Mouse (Mus musculus) thymus, adult 2 months (tissue): ENCODE results near the gene Edaradd. TPM values are rescaled to one million over a fixed set of nuclear protein-coding genes. Genes with fewer than 3 reads are reported as not detected.

Experiments
- DNase-seq: peaks from one replicate; pipeline ENCODE4 v3.0.0; 2021
- H3K27ac ChIP-seq: fragments of 200-500 bp; 2 replicates; pipeline ENCODE4 v1.5.1; 2012; ENCODE audit warnings: low read length, control low read depth; ENCODE audit not compliant: control insufficient read depth, insufficient read depth
- H3K27me3 ChIP-seq: fragments of 200-500 bp; 2 replicates; pipeline ENCODE4 v1.6.1; 2012; ENCODE audit warnings: mild to moderate bottlenecking, low read length, moderate library complexity, mixed read lengths; ENCODE audit not compliant: control insufficient read depth, insufficient read depth
- H3K36me3 ChIP-seq: fragments of 200-500 bp; 2 replicates; pipeline ENCODE4 v1.6.1; 2012; ENCODE audit warnings: mild to moderate bottlenecking, low read length, moderate library complexity; ENCODE audit not compliant: control insufficient read depth, insufficient read depth
- H3K4me1 ChIP-seq: fragments of 200-500 bp; replicated peaks from 2 replicates; pipeline ENCODE4 v1.6.1; 2012; ENCODE audit warnings: low read length; ENCODE audit not compliant: control insufficient read depth, insufficient read depth
- H3K4me3 ChIP-seq: fragments of 200-500 bp; 2 replicates; pipeline ENCODE4 v1.5.1; 2012; ENCODE audit warnings: mild to moderate bottlenecking, low read length, control low read depth, moderate library complexity; ENCODE audit not compliant: control insufficient read depth, insufficient read depth
- CTCF ChIP-seq: fragments of 200-500 bp; IDR thresholded peaks from 2 replicates; pipeline ENCODE4 v1.5.1; 2012; ENCODE audit warnings: mild to moderate bottlenecking, control low read depth, low read length, moderate library complexity, borderline replicate concordance; ENCODE audit not compliant: control insufficient read depth, poor library complexity, insufficient read depth; ENCODE audit errors: extremely low read depth
- POLR2A ChIP-seq: fragments of 200-500 bp; IDR thresholded peaks from 2 replicates; pipeline ENCODE4 v1.6.1; 2012; ENCODE audit warnings: mild to moderate bottlenecking, low read length, control low read depth, moderate library complexity; ENCODE audit not compliant: control insufficient read depth, poor library complexity, insufficient read depth; ENCODE audit errors: extremely low read depth
- WGBS: fragments of 180-500 bp; shearing (Covaris S2); methylation state at CpG from one replicate; pipeline ENCODE4 v1.1.7; 2018; 5-methylcytosine and 5-hydroxymethylcytosine counted together
- polyA plus RNA-seq: library from polyadenylated mRNA; depleted of rRNA; stranded (reverse); fragments of >200 nt; gene quantifications from 2 replicates; pipeline ENCODE4 v1.2.3, GENCODE M21; 2012

Edaradd gene
- polyA plus RNA-seq, 1 experiment, result 9.8 TPM

DNA sequence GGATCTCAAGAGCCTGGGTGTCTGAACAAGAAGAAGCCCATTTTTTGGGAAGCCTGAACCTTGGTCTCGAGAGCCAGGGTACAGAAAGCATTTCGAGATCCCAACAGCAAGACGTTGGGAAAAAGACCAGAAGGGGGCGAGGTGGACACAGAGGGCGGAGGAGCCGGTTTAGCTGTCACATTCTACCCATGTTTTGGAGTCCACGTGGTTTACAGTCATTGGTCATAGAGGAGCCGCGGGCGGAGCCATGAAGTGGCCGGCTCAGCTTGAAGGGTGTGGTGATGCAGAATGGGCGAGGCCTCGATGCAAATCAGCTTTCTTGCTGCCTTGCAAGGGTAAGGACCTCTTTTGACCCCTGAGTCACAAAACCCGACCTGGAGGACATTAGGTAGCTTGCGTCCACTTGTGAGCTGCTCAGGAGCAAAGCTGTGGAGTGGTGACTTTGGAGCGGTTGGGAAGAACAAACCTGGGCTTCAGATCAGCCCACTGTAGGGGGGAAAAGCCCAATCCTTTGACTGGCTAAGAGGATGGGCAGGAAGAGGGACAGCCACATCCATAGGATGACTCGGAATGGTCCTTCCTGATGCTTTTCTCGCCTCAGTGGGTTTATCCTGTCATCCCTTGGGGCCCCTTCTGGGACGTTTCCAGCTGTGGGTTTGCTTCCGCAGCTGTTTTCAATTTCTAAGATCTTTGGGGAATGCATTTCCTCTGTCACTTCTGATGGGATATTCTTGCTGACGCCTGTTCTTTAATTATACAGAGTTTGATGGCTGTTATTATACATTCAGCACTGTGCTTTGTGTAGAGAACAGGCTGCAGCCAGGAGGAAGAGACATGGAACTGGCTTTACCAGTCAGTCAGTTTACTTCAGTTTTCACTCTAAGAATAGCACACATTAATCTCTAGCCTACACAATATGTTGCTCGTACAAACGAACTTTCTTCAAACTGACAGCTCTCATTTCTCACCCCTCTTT, 22.1 kb upstream of the Edaradd start:
- TF ChIP-seq POLR2A, result no peak
- no peak for TF ChIP-seq CTCF
- peak; percentile 38 for DNase-seq
- Histone ChIP-seq H3K36me3 (no peaks in the 10 kb centered on the region), H3K4me3 (no peak overlapping the region), H3K27me3 (no peaks in the 10 kb centered on the region; the same call in 1 of the 2 replicates), H3K27ac (no peak overlapping the region), H3K4me1 (peaks cover 6% of the 10 kb centered on the region)
- 14% methylated on average over 23 of the region's 23 CpGs for WGBS

DNA sequence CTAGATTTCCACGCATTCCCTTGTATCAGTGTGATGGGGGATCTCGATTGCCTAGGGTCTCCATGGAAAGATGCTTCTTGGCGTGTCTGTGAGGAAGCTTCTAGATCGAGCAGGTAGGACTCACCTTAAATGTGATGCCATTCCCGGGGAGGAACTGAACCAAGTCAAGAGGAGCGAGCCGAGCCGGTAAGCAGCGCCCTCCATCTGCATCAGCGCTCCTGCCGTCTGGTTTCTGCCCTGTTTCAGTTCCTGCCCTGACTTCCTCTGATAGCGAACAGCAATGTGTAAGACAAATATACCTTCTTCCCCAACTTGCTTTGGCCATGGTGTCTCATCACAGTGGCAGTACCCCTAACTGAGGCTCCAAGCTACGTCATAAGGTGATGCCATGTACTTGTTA, 19.9 kb upstream of the Edaradd start:
- Histone ChIP-seq H3K4me1 (peaks cover 6% of the 10 kb centered on the region), H3K4me3 (no peak overlapping the region), H3K27me3 (no peaks in the 10 kb centered on the region; the same call in 1 of the 2 replicates), H3K36me3 (no peaks in the 10 kb centered on the region), H3K27ac (no peak overlapping the region)
- TF ChIP-seq CTCF (no peak), POLR2A (no peak)
- WGBS, result 70% methylated on average over 13 of the region's 13 CpGs
- no peak for DNase-seq

DNA sequence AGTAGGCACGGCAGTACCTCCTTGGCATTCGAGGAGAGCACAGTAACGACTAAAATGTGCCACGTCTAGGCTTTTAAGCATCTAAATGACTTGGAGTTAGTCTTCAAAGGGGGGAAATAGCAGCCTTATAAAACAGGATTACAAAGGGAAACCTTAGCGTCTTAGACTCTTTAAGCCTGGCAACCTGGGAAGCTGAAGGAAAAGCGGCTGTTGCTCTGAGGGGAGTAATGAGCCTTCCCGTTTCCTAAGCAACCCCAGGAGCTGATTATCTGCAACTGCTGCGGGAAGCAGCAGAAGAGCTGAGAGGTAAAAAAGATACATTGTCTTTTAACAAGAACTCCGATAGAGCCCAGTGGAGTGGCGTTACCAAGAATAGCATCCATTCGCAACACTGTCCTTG, 19.5 kb upstream of the Edaradd start:
- Histone ChIP-seq H3K27ac (no peak overlapping the region), H3K4me3 (no peak overlapping the region), H3K4me1 (peaks cover 6% of the 10 kb centered on the region), H3K27me3 (no peaks in the 10 kb centered on the region; the same call in 1 of the 2 replicates), H3K36me3 (no peaks in the 10 kb centered on the region)
- DNase-seq, result no peak
- no peak for TF ChIP-seq CTCF
- no peak for TF ChIP-seq POLR2A
- 80% methylated on average over 11 of the region's 11 CpGs for WGBS

DNA sequence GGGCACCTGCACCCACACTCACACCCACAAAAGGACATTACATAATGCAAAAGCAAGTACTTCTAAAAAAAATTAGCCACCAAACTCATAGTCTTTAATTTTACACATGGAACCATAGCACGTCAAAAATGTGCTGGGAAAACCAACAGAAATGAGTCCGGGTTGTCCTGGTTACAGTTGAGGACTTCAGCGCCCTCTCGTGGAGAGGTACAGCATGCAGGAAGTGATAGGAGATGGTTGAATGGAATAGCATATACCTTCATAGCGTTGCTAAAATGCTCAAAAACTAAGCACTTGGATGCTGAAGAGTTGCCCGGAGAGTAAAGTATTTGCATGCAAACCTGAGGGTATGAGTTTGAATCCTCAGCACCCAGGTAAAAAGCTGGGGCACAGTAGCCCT, 17.7 kb upstream of the Edaradd start:
- Histone ChIP-seq H3K27me3 (no peaks in the 10 kb centered on the region; the same call in 1 of the 2 replicates), H3K4me1 (peaks cover 6% of the 10 kb centered on the region), H3K36me3 (no peaks in the 10 kb centered on the region), H3K27ac (no peak overlapping the region), H3K4me3 (no peak overlapping the region)
- no peak for TF ChIP-seq POLR2A
- no peak for TF ChIP-seq CTCF
- WGBS, result 36% methylated on average over 6 of the region's 6 CpGs
- DNase-seq, result peak; percentile 78

DNA sequence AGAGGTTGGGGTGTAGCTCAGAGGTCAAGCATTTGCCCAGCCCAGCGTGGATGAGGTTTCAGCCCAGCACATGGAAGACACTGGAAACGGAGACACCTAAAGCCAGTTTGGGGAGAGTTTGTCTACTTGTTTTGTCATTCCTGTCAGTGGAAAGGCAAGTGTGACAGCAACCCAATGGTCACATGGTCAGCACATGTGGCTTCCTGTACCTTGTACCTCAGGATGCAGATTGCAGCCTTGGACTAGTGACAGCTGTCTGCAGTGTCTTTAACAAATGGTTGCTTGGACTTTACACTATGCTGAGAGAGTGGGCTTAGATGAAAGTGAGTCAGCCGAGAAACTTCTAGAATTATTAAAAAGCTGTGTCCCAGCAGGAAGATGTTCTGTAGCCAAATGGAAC, 14.4 kb upstream of the Edaradd start:
- no peaks in the 10 kb centered on the region for H3K4me1 ChIP-seq
- H3K27ac ChIP-seq, result no peak overlapping the region
- 69% methylated on average over 3 of the region's 3 CpGs for WGBS

DNA sequence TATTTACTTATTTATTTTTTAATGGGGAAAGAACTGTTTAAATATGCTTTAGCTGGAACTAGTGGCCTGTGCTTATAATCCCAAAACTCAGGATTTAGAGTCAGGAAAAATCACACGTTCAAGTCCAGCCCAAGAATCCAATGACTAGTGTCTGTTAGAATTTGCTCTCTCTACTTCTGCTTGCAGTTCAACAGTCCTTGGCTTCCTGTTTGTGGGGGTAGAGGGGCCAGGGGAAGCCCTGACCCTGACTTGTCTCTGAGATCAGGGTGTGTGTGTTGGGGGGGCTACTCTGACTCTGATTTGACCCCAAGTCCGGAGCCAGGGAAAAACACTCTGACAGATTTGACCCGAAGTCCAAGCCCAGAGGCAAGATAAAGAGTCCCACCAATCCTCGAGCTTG, 5.4 kb upstream of the Edaradd start:
- H3K4me1 ChIP-seq, result peaks cover 20% of the 10 kb centered on the region
- TF ChIP-seq CTCF, result no peak
- TF ChIP-seq POLR2A, result no peak
- H3K36me3 ChIP-seq, result no peaks in the 10 kb centered on the region
- no peak overlapping the region for H3K27ac ChIP-seq
- DNase-seq, result no peak
- no peak overlapping the region for H3K4me3 ChIP-seq
- WGBS, result 75% methylated on average over 4 of the region's 4 CpGs
- no peaks in the 10 kb centered on the region for H3K27me3 ChIP-seq

More for the DNA sequence above, 14.4 kb upstream of the Edaradd start:
- Histone ChIP-seq H3K27me3 (no peaks in the 10 kb centered on the region), H3K36me3 (no peaks in the 10 kb centered on the region), H3K4me3 (no peak overlapping the region)
- no peak for DNase-seq
- TF ChIP-seq CTCF (no peak), POLR2A (no peak)
